Mouse (Mus musculus): ENCODE measurements at regions not wholly inside any gene's neighbourhood (a gene's known extent, or its start where the extent isn't known, plus 50 kb on each side); places are given as distances from the start of the nearest gene placed in this dataset.

DNA sequence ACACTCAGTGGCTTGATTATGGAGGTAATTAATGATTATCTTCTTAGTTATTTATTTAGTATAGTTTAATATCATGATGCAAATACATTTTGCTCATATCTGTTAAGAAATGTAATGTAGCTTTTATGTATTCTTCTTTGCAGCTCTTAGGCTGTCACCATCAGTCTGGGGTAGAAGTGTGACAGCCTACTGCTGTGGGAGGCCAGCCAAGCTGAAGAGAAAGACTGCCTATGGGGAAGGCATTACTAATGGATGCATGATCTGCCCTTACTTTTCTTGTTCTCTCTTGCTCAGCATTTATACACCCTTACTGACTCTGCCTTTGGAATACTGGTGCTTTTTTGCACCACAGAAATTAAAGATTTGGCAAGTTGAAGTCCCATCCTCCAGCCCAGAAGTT lies 362.8 kb upstream of the Stxbp6 start:
- no peak for DNase-seq (ENCODE audit: low spot score in 2 of 2)

- DNase-seq (ENCODE audit: low spot score in 2 of 2), result no peak
Measured at GRCm38 (mm10) chr12:45399436-45399835, 324.9 kb upstream of the Stxbp6 start.

DNA sequence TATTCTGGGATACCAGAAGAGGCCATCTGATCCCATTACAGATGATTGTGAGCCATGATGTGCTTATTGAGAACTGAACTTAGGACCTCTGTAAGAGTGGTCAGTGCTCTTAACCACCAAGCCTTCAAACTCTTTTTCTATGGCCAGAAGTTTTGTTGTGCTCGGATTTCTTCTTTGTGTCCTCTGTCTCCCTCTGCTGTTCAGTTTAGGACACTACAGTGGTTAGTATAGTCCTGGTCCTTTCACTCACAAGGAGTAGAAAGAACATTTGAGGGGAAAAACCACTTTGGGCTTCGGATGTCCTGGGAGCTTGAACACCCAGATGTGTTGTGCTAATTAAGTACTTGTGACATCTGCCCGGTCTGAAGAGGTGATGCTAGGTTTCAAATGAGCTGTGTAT lies 310.4 kb upstream of the Stxbp6 start:
- DNase-seq (ENCODE audit: low spot score in 2 of 2), result no peak

Data from urinary bladder, postnatal 4 days (tissue).